Mouse (Mus musculus) MEL (cell line): ENCODE results near the gene C1ra.
"Not testable (repeated sequence)": the region's sequence is repeated elsewhere in the genome, so short reads cannot be mapped to it uniquely, and the experiment has no call there.

Source experiments
- CTCF ChIP-seq, 3 experiments: IDR thresholded peaks in 2 of 3; conservative IDR thresholded peaks in 1 of 3; 2 replicates each; pipeline ENCODE4 v1.5.1; 2011 to 2012; ENCODE audit warnings: low read length in 3 of 3, low read depth in 2 of 3, mild to moderate bottlenecking in 2 of 3, improper control_type of control experiment in 1 of 3, inconsistent platforms in 1 of 3, mixed read lengths in 1 of 3, moderate library complexity in 1 of 3; ENCODE audit not compliant: control insufficient read depth in 1 of 3, insufficient read depth in 1 of 3, poor library complexity in 1 of 3, severe bottlenecking in 1 of 3
- MAFK ChIP-seq: IDR thresholded peaks from 2 replicates; pipeline ENCODE4 v1.6.1; 2011; ENCODE audit warnings: low read depth, mild to moderate bottlenecking, low read length, improper control_type of control experiment, borderline replicate concordance

DNA sequence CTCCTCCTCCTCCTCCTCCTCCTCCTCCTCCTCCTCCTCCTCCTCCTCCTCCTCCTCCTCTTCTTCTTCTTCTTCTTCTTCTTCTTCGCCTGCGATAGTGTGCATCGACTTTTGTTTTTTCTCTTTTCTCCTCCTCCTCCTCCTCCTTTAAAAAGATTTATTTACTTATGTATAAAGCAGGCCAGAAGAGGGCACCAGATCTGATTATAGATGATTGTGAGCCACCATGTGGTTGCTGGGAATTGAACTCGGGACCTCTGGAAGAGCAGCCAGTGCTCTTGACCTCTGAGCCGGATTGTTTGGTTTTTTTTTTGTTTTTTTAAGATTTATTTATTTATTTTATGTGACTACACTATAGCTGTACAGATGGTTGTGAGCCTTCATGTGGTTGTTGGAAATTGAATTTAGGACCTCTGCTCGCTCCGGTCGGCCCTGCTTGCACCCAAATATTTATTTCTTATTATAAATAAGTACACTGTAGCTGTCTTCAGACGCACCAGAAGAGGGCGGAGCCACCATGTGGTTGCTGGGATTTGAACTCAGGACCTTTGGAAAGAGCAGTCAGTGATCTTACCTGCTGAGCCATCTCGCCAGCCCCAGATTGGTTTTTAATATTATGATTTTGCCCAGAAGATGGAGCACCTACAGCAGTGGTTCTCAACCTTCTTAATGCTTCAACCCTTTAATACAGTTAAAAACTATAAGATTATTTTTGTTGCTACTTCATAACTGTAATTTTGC is 36.7 kb upstream of the C1ra start:
- not testable (repeated sequence) for TF ChIP-seq CTCF (IDR thresholded peaks at IDR 0.05 in 2 of 3, conservative IDR thresholded peaks at IDR 0.05 in 1 of 3; ENCODE audit: control insufficient read depth in 1 of 3, insufficient read depth in 1 of 3, low read depth in 2 of 3, low read length in 3 of 3, poor library complexity in 1 of 3, severe bottlenecking in 1 of 3); MAFK
